Mouse (Mus musculus) bone marrow, adult 2 months (tissue): ENCODE results near the gene Olfml2a. TPM values are rescaled to one million over a fixed set of nuclear protein-coding genes. Genes with fewer than 3 reads are reported as not detected.

Experiments
- H3K27ac ChIP-seq: fragments of 200-500 bp; 2 replicates; pipeline ENCODE4 v1.5.1; 2012; ENCODE audit warnings: low read depth, mild to moderate bottlenecking, control low read depth, inconsistent platforms, low read length; ENCODE audit not compliant: control insufficient read depth, poor library complexity, insufficient read depth
- H3K4me1 ChIP-seq: fragments of 200-500 bp; 2 replicates; pipeline ENCODE4 v1.6.1; 2011; ENCODE audit warnings: low read length; ENCODE audit not compliant: control insufficient read depth, insufficient read depth
- H3K4me3 ChIP-seq: fragments of 200-500 bp; replicated peaks from 2 replicates; pipeline ENCODE3; 2011; ENCODE audit warnings: mild to moderate bottlenecking, low read depth, low read length, control low read depth; ENCODE audit not compliant: control insufficient read depth
- CTCF ChIP-seq: fragments of 200-500 bp; IDR thresholded peaks from 2 replicates; pipeline ENCODE4 v1.5.1; 2011; ENCODE audit warnings: low read length, control low read depth; ENCODE audit not compliant: control insufficient read depth, insufficient read depth
- POLR2A ChIP-seq: fragments of 200-500 bp; IDR thresholded peaks from 2 replicates; pipeline ENCODE4 v1.6.1; 2011; ENCODE audit warnings: low read depth, mild to moderate bottlenecking, control low read depth, low read length, borderline replicate concordance; ENCODE audit not compliant: control insufficient read depth
- WGBS: fragments of 180-500 bp; shearing (Covaris S2); methylation state at CpG from one replicate; pipeline ENCODE4 v1.1.7; 2018; 5-methylcytosine and 5-hydroxymethylcytosine counted together
- polyA plus RNA-seq: library from polyadenylated mRNA; stranded (reverse); fragments of >200 nt; gene quantifications from 2 replicates; pipeline ENCODE4 v1.2.4, GENCODE M21; 2011; ENCODE audit warnings: low replicate concordance; ENCODE audit not compliant: missing spikeins, insufficient read depth, insufficient read length

The Olfml2a gene
- polyA plus RNA-seq, 1 experiment: 1.9 TPM

DNA sequence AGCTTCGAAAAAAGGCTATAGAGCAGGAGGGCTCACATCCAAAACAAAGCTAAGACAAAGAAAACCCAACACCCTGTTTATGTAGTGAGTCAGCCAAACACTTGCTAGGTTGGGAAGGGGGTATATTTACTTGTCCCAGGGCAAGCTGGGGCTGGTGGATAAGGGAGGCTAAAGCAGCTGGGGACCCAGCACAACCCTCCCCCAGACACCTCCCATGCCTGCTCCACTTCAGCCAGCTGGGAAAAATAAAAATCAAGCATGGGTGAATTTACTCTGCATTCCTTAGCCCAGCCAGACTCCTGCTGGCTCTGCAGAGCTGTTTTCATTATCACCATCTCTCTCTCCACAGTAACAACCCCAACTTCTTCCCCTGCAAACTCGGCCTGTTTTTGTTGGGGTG lies 2.2 kb downstream of the Olfml2a start:
- no peak overlapping the region for H3K27ac ChIP-seq
- WGBS: 52% methylated on average over 2 of the region's 2 CpGs

DNA sequence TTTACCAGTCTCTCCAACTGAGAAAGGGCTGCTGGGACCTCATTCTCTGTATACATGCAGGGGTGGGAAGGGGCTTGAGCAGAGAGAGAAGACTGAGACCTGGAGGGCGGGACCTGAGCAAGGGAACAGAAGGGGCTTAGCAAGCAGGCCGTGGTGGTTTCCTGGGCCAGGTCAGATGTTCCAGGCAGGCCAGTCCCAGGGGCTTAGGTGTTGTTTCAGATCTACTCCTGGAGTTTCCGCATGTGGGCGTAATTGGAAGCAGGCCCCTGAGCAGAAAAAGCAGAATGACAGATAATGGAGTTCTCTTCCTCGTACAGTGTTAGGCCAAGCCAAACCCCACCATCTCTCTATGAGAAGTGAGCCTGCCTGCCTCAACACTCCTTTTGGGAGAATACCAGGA lies 3.2 kb downstream of the Olfml2a start:
- no peak overlapping the region for H3K4me3 ChIP-seq
- H3K4me1 ChIP-seq: no peaks in the 10 kb centered on the region; the same call in 1 of the 2 replicates
- WGBS: 79% methylated on average over 5 of the region's 5 CpGs
- H3K27ac ChIP-seq: no peak overlapping the region
- TF ChIP-seq POLR2A: no peak

More for the DNA sequence above, 2.2 kb downstream of the Olfml2a start:
- Histone ChIP-seq H3K4me3 (no peak overlapping the region), H3K4me1 (no peaks in the 10 kb centered on the region; the same call in 1 of the 2 replicates)
- TF ChIP-seq CTCF (no peak), POLR2A (no peak)

DNA sequence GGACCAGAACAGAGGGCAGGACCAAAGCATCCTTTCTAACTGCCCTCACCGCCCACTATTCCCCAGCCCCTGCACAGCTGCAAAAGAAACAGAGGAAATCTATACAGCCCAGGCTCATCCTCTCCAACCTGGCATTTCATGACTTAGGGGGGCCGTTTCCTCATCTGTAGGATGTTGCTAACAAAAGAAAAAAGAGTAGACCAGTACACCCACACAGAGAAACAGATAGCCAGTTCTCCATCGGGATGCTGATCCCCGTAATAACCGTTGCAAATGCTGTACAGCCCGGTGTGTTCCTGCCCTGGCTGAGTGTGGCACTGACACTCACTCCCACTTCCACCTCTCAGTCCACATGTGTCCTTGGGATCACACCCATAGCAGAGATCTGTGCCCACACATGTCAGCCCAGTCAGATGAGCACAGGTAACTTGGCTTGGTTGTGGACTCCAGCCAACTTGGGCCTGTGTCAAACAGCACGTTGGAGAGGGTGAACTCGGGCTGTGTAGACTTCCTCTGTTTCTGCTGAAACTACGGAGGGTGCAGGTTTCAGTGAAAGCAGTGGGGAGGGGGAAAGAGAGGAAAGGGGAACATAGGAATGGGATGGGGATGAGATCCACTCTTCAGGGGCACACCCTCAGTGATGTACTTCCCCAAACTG lies 5.1 kb downstream of the Olfml2a start:
- no peaks in the 10 kb centered on the region for H3K4me1 ChIP-seq
- 57% methylated on average over 9 of the region's 9 CpGs for WGBS
- H3K27ac ChIP-seq: no peak overlapping the region
- no peak for TF ChIP-seq POLR2A
- no peak for TF ChIP-seq CTCF
- no peak overlapping the region for H3K4me3 ChIP-seq

DNA sequence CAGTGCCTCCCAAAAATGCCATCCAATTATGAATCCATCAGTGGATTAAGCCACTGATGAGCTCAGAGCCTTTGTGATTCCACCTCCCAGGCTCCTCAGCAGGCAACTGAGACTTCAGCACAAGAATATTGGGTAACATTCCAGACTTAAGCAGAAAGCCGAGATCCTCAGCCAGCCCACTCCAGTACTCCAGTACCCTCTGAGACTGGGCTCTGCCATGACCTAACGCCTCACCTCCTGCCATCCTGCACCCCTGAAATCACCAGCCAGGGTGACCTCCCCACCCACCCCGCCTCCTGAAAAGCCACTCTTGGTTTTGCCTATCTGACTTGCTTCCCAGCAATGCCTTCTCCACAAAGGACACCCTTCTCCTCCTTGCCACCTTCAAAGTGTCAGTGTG lies 5.6 kb downstream of the Olfml2a start:
- WGBS: 84% methylated on average over 3 of the region's 3 CpGs
- no peak for TF ChIP-seq CTCF
- no peak for TF ChIP-seq POLR2A
- Histone ChIP-seq H3K27ac (no peak overlapping the region), H3K4me3 (no peak overlapping the region), H3K4me1 (no peaks in the 10 kb centered on the region)

DNA sequence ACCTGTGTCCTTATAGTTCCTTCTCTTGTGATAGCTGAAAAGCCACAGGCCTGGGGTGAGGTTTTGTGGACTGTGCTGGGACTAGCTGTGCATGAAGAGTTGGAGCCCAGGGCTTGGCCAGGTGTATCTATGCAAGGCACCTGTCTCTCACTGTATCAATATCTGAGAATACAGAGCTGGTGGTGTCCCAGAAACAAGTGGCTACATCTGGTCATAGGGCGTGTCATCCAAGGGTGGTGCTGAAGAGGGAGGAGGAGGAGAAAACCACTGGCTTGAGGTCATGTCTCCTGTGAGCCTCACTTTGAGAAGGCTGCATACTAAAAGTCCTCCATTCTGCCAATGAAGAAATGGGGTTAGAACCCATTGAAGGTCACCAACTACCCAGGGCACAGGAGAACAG lies 6.2 kb downstream of the Olfml2a start:
- 64% methylated on average over 1 of the region's 1 CpGs for WGBS
- Histone ChIP-seq H3K4me3 (no peak overlapping the region), H3K27ac (no peak overlapping the region), H3K4me1 (no peaks in the 10 kb centered on the region)
- TF ChIP-seq CTCF: no peak
- TF ChIP-seq POLR2A: no peak

DNA sequence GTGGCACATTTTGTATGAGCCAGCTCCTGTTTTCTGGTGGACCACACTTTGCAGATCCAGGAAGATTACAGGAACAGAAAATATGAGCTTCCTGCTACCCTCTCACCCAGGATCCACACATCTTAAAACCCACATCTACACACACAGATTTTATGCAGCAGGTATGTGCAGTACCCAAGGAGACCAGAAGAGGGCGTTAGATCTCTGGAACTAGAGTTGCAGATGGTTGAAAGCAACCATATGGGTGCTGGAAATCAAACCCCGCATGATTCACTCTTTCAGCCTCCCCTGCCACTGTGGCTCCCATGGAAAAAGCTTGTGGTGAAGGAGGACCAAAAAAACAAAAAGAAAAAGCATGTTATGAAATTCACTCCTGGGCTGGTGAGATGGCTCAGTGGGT lies 7.3 kb downstream of the Olfml2a start:
- Histone ChIP-seq H3K4me3 (no peak overlapping the region), H3K27ac (no peak overlapping the region), H3K4me1 (no peaks in the 10 kb centered on the region)
- 61% methylated on average over 2 of the region's 2 CpGs for WGBS
- TF ChIP-seq CTCF (no peak), POLR2A (no peak)

DNA sequence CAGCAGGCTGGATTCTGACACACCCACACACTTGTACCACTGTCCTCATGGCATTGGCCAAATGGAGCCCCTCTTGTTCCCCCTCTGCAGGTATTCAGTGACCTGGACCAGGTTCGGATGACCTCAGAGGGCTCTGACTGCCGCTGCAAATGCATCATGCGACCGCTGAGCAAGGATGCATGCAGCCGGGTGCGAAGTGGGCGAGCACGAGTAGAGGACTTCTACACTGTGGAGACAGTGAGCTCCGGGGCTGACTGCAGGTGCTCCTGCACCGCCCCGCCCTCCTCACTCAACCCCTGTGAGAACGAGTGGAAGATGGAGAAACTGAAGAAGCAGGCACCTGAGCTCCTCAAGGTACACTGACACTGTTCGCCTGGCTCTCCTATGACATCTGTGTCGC lies 9.6 kb downstream of the Olfml2a start:
- no peak overlapping the region for H3K4me3 ChIP-seq
- WGBS: 89% methylated on average over 14 of the region's 14 CpGs
- TF ChIP-seq POLR2A (no peak), CTCF (no peak)
- no peak overlapping the region for H3K27ac ChIP-seq
- no peaks in the 10 kb centered on the region; the same call in 1 of the 2 replicates for H3K4me1 ChIP-seq

DNA sequence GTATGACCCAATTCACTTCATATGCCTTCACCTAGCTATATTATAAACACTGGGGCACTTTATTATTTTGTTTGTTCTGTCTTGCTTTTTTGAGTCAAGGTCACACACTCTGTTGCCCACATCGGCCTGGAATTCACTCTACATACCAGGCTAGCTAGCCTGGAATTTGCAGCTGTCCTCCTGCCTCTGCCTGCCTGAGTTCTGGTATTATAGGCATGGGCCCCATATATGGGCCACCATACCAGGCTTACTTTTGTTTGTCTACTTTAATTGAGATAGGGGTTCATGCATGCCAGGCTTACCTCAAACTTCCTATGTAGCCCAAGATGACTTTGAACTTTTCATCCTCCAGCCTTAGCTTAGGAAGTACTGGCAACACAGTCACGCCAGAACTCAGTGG lies 10.1 kb downstream of the Olfml2a start:
- no peak for TF ChIP-seq POLR2A
- no peak for TF ChIP-seq CTCF
- Histone ChIP-seq H3K27ac (no peak overlapping the region), H3K4me3 (no peak overlapping the region), H3K4me1 (no peaks in the 10 kb centered on the region; the same call in 1 of the 2 replicates)
- WGBS: 59% methylated on average over 2 of the region's 2 CpGs

DNA sequence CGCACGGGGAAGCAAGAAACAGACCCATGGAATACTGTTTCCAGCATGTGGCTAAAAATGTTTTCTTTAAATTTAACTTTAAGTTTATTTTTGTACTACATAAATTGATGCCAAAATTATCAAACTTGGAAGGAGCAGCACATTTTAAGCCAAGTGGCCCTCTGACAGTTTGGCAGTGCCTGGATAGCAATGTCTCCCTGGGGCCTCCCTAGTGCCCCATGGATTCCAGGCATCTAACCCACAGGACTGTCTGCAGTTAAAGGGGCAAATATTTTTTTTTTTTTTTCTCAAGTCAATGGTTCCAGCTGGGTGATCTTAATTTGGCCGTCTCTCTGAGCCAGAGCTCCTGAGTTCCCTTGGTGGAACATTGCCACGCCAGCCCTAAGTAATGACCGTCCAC lies 11.4 kb downstream of the Olfml2a start:
- Histone ChIP-seq H3K4me3 (no peak overlapping the region), H3K4me1 (no peaks in the 10 kb centered on the region; the same call in 1 of the 2 replicates), H3K27ac (no peak overlapping the region)
- 82% methylated on average over 5 of the region's 5 CpGs for WGBS
- TF ChIP-seq CTCF (no peak), POLR2A (no peak)
